ENCODE assay signal across 8 mouse cellular contexts in the genomic region with DNA sequence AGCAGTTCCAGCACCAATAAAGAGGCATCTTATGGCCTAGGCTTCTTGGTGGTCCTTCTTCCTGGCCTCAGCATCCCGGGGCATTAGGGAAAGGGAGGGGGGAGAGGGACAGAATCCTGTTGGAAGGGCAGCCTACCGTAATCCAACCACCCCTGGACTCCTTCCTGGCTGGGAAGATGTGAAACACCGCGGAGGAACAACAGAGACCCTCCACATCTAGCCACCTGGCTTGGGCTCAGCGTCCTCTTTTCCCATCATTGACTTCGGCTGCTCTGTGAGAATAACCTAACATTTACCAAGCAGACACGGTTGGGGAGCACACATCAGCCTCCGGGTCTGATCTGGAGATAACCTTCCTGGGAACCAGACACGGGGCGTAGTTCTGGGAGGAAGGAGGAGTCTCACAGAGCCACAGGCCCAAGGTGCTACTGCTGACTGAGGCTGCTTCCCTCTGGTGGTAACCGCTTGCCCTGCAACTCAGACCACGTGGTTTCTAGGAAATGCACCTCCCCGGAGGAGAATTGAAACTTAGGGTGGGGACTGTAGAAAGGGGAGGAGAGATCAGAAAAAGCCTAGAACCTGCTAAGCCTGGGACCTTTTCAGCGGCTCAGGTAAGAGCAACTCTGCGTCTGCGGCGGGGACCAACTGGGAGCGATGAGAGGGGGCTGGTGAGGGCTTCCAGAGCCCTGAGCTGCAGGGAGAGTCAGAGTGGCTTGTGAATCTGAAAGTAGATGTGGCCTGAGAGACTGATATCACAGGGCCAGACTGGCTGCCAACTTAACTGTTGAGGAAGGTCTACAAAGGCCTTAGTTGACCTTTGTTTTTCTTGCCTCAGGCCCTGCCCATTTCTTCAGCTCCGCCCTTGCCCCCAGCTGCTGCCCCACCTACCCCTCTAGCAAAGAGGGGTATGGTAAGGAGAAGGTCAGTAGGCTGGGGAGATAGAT. TPM values are rescaled to one million over a fixed set of nuclear protein-coding genes. Genes with fewer than 3 reads are reported as not detected.
DNase-seq lines count a peak whose midpoint lies in the region; ATAC-seq and TF ChIP-seq lines count a peak whose summit lies in the region.

No protein-coding gene starts in this region.

- H3K9me3 ChIP-seq in hindbrain, postnatal 0 days (ENCODE audit: low read length) = no peaks in the 10 kb centered on the region

- no peak; the same call in none of the 2 replicates for TF ChIP-seq CTCF in gastrocnemius, adult 2 months (IDR thresholded peaks at IDR 0.05)
- TF ChIP-seq CTCF in hindbrain, postnatal 0 days (IDR thresholded peaks at IDR 0.05; ENCODE audit: low read depth) = peak; percentile 94
- peak; percentile 92 for TF ChIP-seq CTCF in left cerebral cortex, adult 2 months (IDR thresholded peaks at IDR 0.05)

- no peaks in the 10 kb centered on the region for H3K27me3 ChIP-seq in hindbrain, postnatal 0 days (ENCODE audit: insufficient read depth, low read length)

- peak overlapping the region; percentile 33; the same call in 1 of the 2 replicates for H3K9ac ChIP-seq in hindbrain, postnatal 0 days (replicated peaks; ENCODE audit: low read length)

- peak overlapping the region; percentile 84 for H3K4me3 ChIP-seq in gastrocnemius, adult 2 months
- H3K4me3 ChIP-seq in hindbrain, postnatal 0 days (ENCODE audit: low read length) = peak overlapping the region; percentile 29
- H3K4me3 ChIP-seq in left cerebral cortex, adult 2 months = peak overlapping the region; percentile 44

- ATAC-seq in common myeloid progenitor, adult 5-6 weeks (replicated peaks; ENCODE audit: low read depth, poor library complexity, severe bottlenecking) = peak; percentile 93
- ATAC-seq in hindbrain, postnatal 0 days = peak; percentile 93
- peak; percentile 93 for ATAC-seq in megakaryocyte, adult 5-6 weeks (ENCODE audit: poor library complexity, severe bottlenecking)

- peak; percentile 98 for DNase-seq in ZHBTc4 (ENCODE audit: low read depth, low spot score)
- peak; percentile 91 for DNase-seq in gastrocnemius, adult 2 months
- peak; percentile 93 for DNase-seq in hindbrain, postnatal 0 days (ENCODE audit: low spot score)
- peak; percentile 82 to 86 for DNase-seq in left cerebral cortex, adult 2 months (ENCODE audit: extremely low spot score in 1 of 2, low spot score in 2 of 2)
- DNase-seq in right cerebral cortex, adult 2 months (ENCODE audit: low spot score in 2 of 2) = peak; percentile 84 to 91
- peak; percentile 94 for DNase-seq in urinary bladder, postnatal 14 days (ENCODE audit: low spot score)

- no peaks in the 10 kb centered on the region for H3K4me1 ChIP-seq in hindbrain, postnatal 0 days (ENCODE audit: insufficient read depth, low read length)

- H3K4me2 ChIP-seq in hindbrain, postnatal 0 days (ENCODE audit: low read depth, low read length) = peak overlapping the region; percentile 50

- peaks cover 61% of the 10 kb centered on the region for H3K36me3 ChIP-seq in hindbrain, postnatal 0 days (ENCODE audit: insufficient read depth, low read length)

- H3K27ac ChIP-seq in gastrocnemius, adult 2 months = peak overlapping the region; percentile 88
- H3K27ac ChIP-seq in hindbrain, postnatal 0 days = peak overlapping the region; percentile 62
- peak overlapping the region; percentile 78 for H3K27ac ChIP-seq in left cerebral cortex, adult 2 months

- intact Hi-C loops in gastrocnemius, adult 2 months (cut with DNase I) = loop anchor here (2.0 to 5.0 kb wide), 2 partner anchors 47 to 107 kb away; no protein-coding TSS in a partner anchor
- intact Hi-C loops in left cerebral cortex, adult 2 months (cut with DNase I) = no loop called here

- WGBS in hindbrain, postnatal 0 days = 23% methylated on average over 19 of the region's 19 CpGs

RNA-seq across cellular contexts. Expression of gene Irf9, which starts 0.5 kb away (rescaled TPM):
- total RNA-seq in common myeloid progenitor, adult 5-6 weeks (2017) = 38.5 and 39.8 TPM in 2 replicates
- 1 to 10 TPM; 4.7 to 5.1 TPM for total RNA-seq in gastrocnemius, adult 2 months (2021)
- 14.8 and 18.4 TPM in 2 replicates for total RNA-seq in hindbrain, postnatal 0 days (2014; rRNA removed)
- 7.3 and 10.1 TPM in 2 replicates for polyA plus RNA-seq in hindbrain, postnatal 0 days (2015; fragmentation: Nextera tagmentation; extraction: Ambion mirVana)
- total RNA-seq in left cerebral cortex, adult 2 months (2021) = 10 to 100 TPM; 13.0 to 16.4 TPM
- total RNA-seq in megakaryocyte, adult 5-6 weeks (2015) = 69.7 and 70.9 TPM in 2 replicates
- total RNA-seq in megakaryocyte, adult 5-6 weeks (2017) = 92.0 and 98.7 TPM in 2 replicates

RNA-seq across cellular contexts. Expression of gene Rnf31, which starts 12.4 kb away (rescaled TPM):
- total RNA-seq in common myeloid progenitor, adult 5-6 weeks (2017) = 11.9 and 21.2 TPM in 2 replicates
- 10 to 100 TPM; 17.1 to 20.4 TPM for total RNA-seq in gastrocnemius, adult 2 months (2021)
- total RNA-seq in hindbrain, postnatal 0 days (2014; rRNA removed) = 23.6 and 25.5 TPM in 2 replicates
- 21.0 and 21.2 TPM in 2 replicates for polyA plus RNA-seq in hindbrain, postnatal 0 days (2015; fragmentation: Nextera tagmentation; extraction: Ambion mirVana)
- total RNA-seq in left cerebral cortex, adult 2 months (2021) = 10 to 100 TPM; 40.9 to 43.4 TPM
- 27.2 and 42.8 TPM in 2 replicates for total RNA-seq in megakaryocyte, adult 5-6 weeks (2015)
- total RNA-seq in megakaryocyte, adult 5-6 weeks (2017) = 20.2 and 25.7 TPM in 2 replicates

RNA-seq across cellular contexts. Expression of gene Psme2, which starts 13.0 kb away (rescaled TPM):
- total RNA-seq in common myeloid progenitor, adult 5-6 weeks (2017) = 217 and 241 TPM in 2 replicates
- 10 to 100 TPM; 33.8 to 54.8 TPM for total RNA-seq in gastrocnemius, adult 2 months (2021)
- 51.9 and 57.6 TPM in 2 replicates for total RNA-seq in hindbrain, postnatal 0 days (2014; rRNA removed)
- 163 and 208 TPM in 2 replicates for polyA plus RNA-seq in hindbrain, postnatal 0 days (2015; fragmentation: Nextera tagmentation; extraction: Ambion mirVana)
- 10 to 100 TPM; 46.0 to 60.3 TPM for total RNA-seq in left cerebral cortex, adult 2 months (2021)
- total RNA-seq in megakaryocyte, adult 5-6 weeks (2015) = 420 and 439 TPM in 2 replicates
- total RNA-seq in megakaryocyte, adult 5-6 weeks (2017) = 286 and 332 TPM in 2 replicates

RNA-seq across cellular contexts. Expression of gene Rec8, which starts 13.9 kb away (rescaled TPM):
- 8.1 and 12.7 TPM in 2 replicates for total RNA-seq in common myeloid progenitor, adult 5-6 weeks (2017)
- not detected for total RNA-seq in gastrocnemius, adult 2 months (2021)
- 11.6 and 12.8 TPM in 2 replicates for total RNA-seq in hindbrain, postnatal 0 days (2014; rRNA removed)
- 12.2 and 14.1 TPM in 2 replicates for polyA plus RNA-seq in hindbrain, postnatal 0 days (2015; fragmentation: Nextera tagmentation; extraction: Ambion mirVana)
- total RNA-seq in left cerebral cortex, adult 2 months (2021) = 1 to 10 TPM; 2.7 to 2.8 TPM
- 0.42 and 2.2 TPM in 2 replicates for total RNA-seq in megakaryocyte, adult 5-6 weeks (2015)
- 0.15 and 2.2 TPM in 2 replicates for total RNA-seq in megakaryocyte, adult 5-6 weeks (2017)

RNA-seq across cellular contexts. Expression of gene Emc9, which starts 18.8 kb away (rescaled TPM):
- 19.1 and 24.3 TPM in 2 replicates for total RNA-seq in common myeloid progenitor, adult 5-6 weeks (2017)
- 10 to 100 TPM; 30.3 to 45.2 TPM for total RNA-seq in gastrocnemius, adult 2 months (2021)
- total RNA-seq in hindbrain, postnatal 0 days (2014; rRNA removed) = 26.6 and 51.6 TPM in 2 replicates
- 79.0 and 82.2 TPM in 2 replicates for polyA plus RNA-seq in hindbrain, postnatal 0 days (2015; fragmentation: Nextera tagmentation; extraction: Ambion mirVana)
- 10 to 100 TPM; 49.8 to 50.3 TPM for total RNA-seq in left cerebral cortex, adult 2 months (2021)
- 11.2 and 15.9 TPM in 2 replicates for total RNA-seq in megakaryocyte, adult 5-6 weeks (2015)
- 8.2 and 10.5 TPM in 2 replicates for total RNA-seq in megakaryocyte, adult 5-6 weeks (2017)

Comparison
In these comparisons a context has a peak if more than half of its experiments do, and no peak if none do; other contexts are left out.
1. Peak in every context shown above with its lines: DNase-seq, ATAC-seq, H3K4me3 ChIP-seq and H3K27ac ChIP-seq.
2. H3K4me3 ChIP-seq: peak in every context shown above with its lines; median percentile 84 in gastrocnemius, adult 2 months; 44 in left cerebral cortex, adult 2 months; 29 in hindbrain, postnatal 0 days.